ENCODE assay signal across 8 mouse cellular contexts in genomic region chr10:45982731-45983274, GRCm38 (mm10).
"Had no signal": no experiment of that assay in that cellular context is flagged by ENCODE, and none has a peak within 500 bp of the region (broad histone marks: within the 10 kb centered on the region; RNA-seq: fewer than 3 reads in every experiment).

No protein-coding gene starts in this region.

- DNase-seq: kidney, adult 2 months; kidney, postnatal 25 days; liver, postnatal 0 days; lung, embryonic 14.5 days; thymus, adult 18-20 months; thymus, postnatal 4 days had no signal

- ATAC-seq: liver, postnatal 0 days; lung, postnatal 0 days; midbrain, embryonic 13.5 days had no signal
